In the genomic region with DNA sequence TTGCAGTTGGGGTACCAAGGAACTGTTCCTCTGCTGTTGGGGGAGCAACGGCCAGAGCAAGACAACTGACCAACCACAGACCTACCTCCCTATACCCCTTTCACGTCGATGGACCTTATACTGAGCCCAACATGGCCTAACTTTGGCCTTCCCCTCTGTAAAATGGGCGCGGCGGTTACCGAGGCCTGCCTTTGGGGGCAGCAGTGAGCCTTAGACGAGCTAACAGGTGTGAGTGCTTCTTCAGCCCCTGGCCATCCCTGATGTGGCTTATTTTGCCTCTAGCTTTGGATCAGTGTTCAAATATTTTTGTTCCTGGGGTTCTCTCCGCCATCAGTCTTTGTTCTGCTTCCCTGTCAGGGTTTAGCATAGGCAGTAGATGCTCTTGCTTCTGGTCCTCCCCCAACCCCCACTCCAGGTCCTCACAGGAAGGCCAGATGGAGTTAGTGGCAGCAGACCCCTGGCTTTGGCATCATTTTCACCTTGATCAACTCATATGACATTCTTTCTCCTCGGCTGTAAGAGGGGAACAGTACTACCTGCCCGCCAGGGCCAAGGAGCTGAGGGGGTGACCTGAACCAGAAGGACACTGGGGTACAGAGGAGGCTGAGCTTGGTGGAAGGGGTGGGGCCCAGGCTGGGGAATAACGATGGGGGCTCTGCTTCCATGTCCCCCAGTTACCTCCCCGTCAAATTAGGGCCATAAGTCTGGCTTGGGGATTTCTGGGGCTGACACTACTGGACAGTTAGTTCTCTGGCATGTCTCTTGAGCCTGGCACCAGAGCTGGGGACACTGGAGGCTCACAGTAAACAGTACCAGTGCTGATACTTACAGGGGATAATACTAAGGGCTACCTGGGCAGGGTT, we compare ENCODE assay signal across 15 mouse cellular contexts. TPM values are rescaled to one million over a fixed set of nuclear protein-coding genes. Genes with fewer than 3 reads are reported as not detected.
DNase-seq lines count a peak whose midpoint lies in the region; ATAC-seq and TF ChIP-seq lines count a peak whose summit lies in the region.
"Had no signal": no experiment of that assay in that cellular context is flagged by ENCODE, and none has a peak within 500 bp of the region (broad histone marks: within the 10 kb centered on the region; RNA-seq: fewer than 3 reads in every experiment).

No protein-coding gene starts in this region.

- 0 out of 2 replicates have a peak, but pooled peaks cover 7% of the 10 kb centered on the region for H3K27me3 ChIP-seq in forebrain, postnatal 0 days (ENCODE audit: insufficient read depth, low read length)
- H3K27me3 ChIP-seq in forebrain, embryonic 16.5 days (replicated peaks; ENCODE audit: control insufficient read depth, insufficient read depth, low read length) = peaks cover 20% of the 10 kb centered on the region
- peaks cover 99% of the 10 kb centered on the region for H3K27me3 ChIP-seq in forebrain, embryonic 10.5 days (ENCODE audit: poor library complexity, severe bottlenecking)

- H3K9me3 ChIP-seq in forebrain, postnatal 0 days (ENCODE audit: low read length) = no peaks in the 10 kb centered on the region
- no peaks in the 10 kb centered on the region for H3K9me3 ChIP-seq in forebrain, embryonic 16.5 days (ENCODE audit: control insufficient read depth, low read length)
- no peaks in the 10 kb centered on the region for H3K9me3 ChIP-seq in forebrain, embryonic 10.5 days
- H3K9me3 ChIP-seq: hindbrain, embryonic 13.5 days; limb, embryonic 12.5 days; midbrain, embryonic 12.5 days had no signal

- TF ChIP-seq POLR2A in olfactory bulb, adult 2 months (IDR thresholded peaks at IDR 0.05; ENCODE audit: insufficient read depth, low read depth, low read length) = no peak

- no peak for DNase-seq in forebrain, postnatal 0 days
- DNase-seq in lung, postnatal 36 days = peak; percentile 37
- no peak for DNase-seq in lung, postnatal 14 days
- DNase-seq in cerebellum, adult 9-10 months = peak; percentile 79
- no peak for DNase-seq in urinary bladder, adult 18-20 months (ENCODE audit: low spot score in 2 of 2)
- no peak for DNase-seq in forebrain, embryonic 10.5 days (ENCODE audit: extremely low spot score, low spot score)

- H3K36me3 ChIP-seq in forebrain, postnatal 0 days (ENCODE audit: insufficient read depth) = no peaks in the 10 kb centered on the region
- H3K36me3 ChIP-seq in forebrain, embryonic 16.5 days (ENCODE audit: control insufficient read depth, insufficient read depth) = no peaks in the 10 kb centered on the region
- no peaks in the 10 kb centered on the region for H3K36me3 ChIP-seq in forebrain, embryonic 10.5 days (replicated peaks)
- H3K36me3 ChIP-seq: hindbrain, embryonic 13.5 days; limb, embryonic 12.5 days; midbrain, embryonic 12.5 days had no signal

- H3K27ac ChIP-seq in forebrain, postnatal 0 days (ENCODE audit: low read depth, low read length) = no peak overlapping the region
- H3K27ac ChIP-seq in forebrain, embryonic 16.5 days (ENCODE audit: low read length) = no peak overlapping the region
- H3K27ac ChIP-seq in olfactory bulb, adult 2 months (ENCODE audit: insufficient read depth, low read depth, low read length) = no peak overlapping the region
- no peak overlapping the region for H3K27ac ChIP-seq in forebrain, embryonic 10.5 days
- H3K27ac ChIP-seq: hindbrain, embryonic 13.5 days; limb, embryonic 12.5 days; midbrain, embryonic 12.5 days had no signal

- 21% methylated on average over 13 of the region's 13 CpGs for WGBS in forebrain, postnatal 0 days
- WGBS in forebrain, embryonic 16.5 days = 18% methylated on average over 13 of the region's 13 CpGs
- 36% methylated on average over 13 of the region's 13 CpGs for WGBS in olfactory bulb, adult 2 months
- WGBS in forebrain, embryonic 10.5 days = 15% methylated on average over 13 of the region's 13 CpGs

- peaks cover 22% of the 10 kb centered on the region for H3K4me1 ChIP-seq in forebrain, postnatal 0 days (ENCODE audit: insufficient read depth)
- peaks cover 62% of the 10 kb centered on the region for H3K4me1 ChIP-seq in forebrain, embryonic 16.5 days (replicated peaks; ENCODE audit: control insufficient read depth, insufficient read depth, low read length)
- peaks cover 9% of the 10 kb centered on the region for H3K4me1 ChIP-seq in olfactory bulb, adult 2 months (ENCODE audit: control insufficient read depth, insufficient read depth, low read length)
- H3K4me1 ChIP-seq in forebrain, embryonic 10.5 days = peaks cover 36% of the 10 kb centered on the region

- H3K4me3 ChIP-seq in forebrain, postnatal 0 days (ENCODE audit: low read depth, low read length) = no peak overlapping the region
- no peak overlapping the region for H3K4me3 ChIP-seq in forebrain, embryonic 16.5 days (replicated peaks; ENCODE audit: low read length)
- no peak overlapping the region for H3K4me3 ChIP-seq in olfactory bulb, adult 2 months (ENCODE audit: insufficient read depth, low read depth, low read length)
- no peak overlapping the region for H3K4me3 ChIP-seq in forebrain, embryonic 10.5 days
- H3K4me3 ChIP-seq: hindbrain, embryonic 13.5 days; limb, embryonic 12.5 days; midbrain, embryonic 12.5 days had no signal

- no peak overlapping the region for H3K9ac ChIP-seq in forebrain, postnatal 0 days
- no peak overlapping the region for H3K9ac ChIP-seq in forebrain, embryonic 16.5 days (replicated peaks; ENCODE audit: low read depth, low read length)
- H3K9ac ChIP-seq: hindbrain, embryonic 13.5 days; limb, embryonic 12.5 days; midbrain, embryonic 12.5 days had no signal

- H3K4me2 ChIP-seq in forebrain, postnatal 0 days (ENCODE audit: low read depth) = no peak overlapping the region
- H3K4me2 ChIP-seq in forebrain, embryonic 16.5 days (ENCODE audit: low read length) = no peak overlapping the region
- H3K4me2 ChIP-seq: hindbrain, embryonic 13.5 days; limb, embryonic 12.5 days; midbrain, embryonic 12.5 days had no signal

- no peak for ATAC-seq in forebrain, postnatal 0 days
- no peak for ATAC-seq in forebrain, embryonic 16.5 days

- peak; percentile 65 for TF ChIP-seq CTCF in forebrain, postnatal 0 days (IDR thresholded peaks at IDR 0.05; ENCODE audit: low read depth)
- TF ChIP-seq CTCF in olfactory bulb, adult 2 months (IDR thresholded peaks at IDR 0.05; ENCODE audit: insufficient read depth, low read depth, low read length) = peak; percentile 35; the same call in 1 of the 2 replicates

RNA-seq across cellular contexts. Expression of a gene that starts 7.0 kb away (rescaled TPM):
- 133 and 140 TPM in 2 replicates for total RNA-seq in forebrain, postnatal 0 days (2014; rRNA removed)
- 74.9 and 77.3 TPM in 2 replicates for polyA plus RNA-seq in forebrain, postnatal 0 days (2015; fragmentation: Nextera tagmentation; extraction: Ambion mirVana)
- 110 and 133 TPM in 2 replicates for polyA plus RNA-seq in forebrain, embryonic 16.5 days (2015; fragmentation: Nextera tagmentation; extraction: Ambion mirVana)
- not detected in 2 replicates for polyA plus RNA-seq in olfactory bulb, adult 2 months (2012; ENCODE audit: insufficient read depth, insufficient read length, low replicate concordance, missing spikeins)
- 0.14 TPM in 1 of 2 replicates, not detected in the other for polyA plus RNA-seq in forebrain, embryonic 10.5 days (2016; fragmentation: Nextera tagmentation; extraction: Ambion mirVana)
- total RNA-seq: common myeloid progenitor, adult 5-6 weeks; heart, adult 8-10 months had no signal
- polyA plus RNA-seq: C2C12 had no signal

RNA-seq across cellular contexts. Expression of a gene that starts 11.7 kb away (rescaled TPM):
- total RNA-seq in forebrain, postnatal 0 days (2014; rRNA removed) = 19.4 and 32.5 TPM in 2 replicates
- 91.4 and 121 TPM in 2 replicates for polyA plus RNA-seq in forebrain, postnatal 0 days (2015; fragmentation: Nextera tagmentation; extraction: Ambion mirVana)
- polyA plus RNA-seq in forebrain, embryonic 16.5 days (2015; fragmentation: Nextera tagmentation; extraction: Ambion mirVana) = 69.7 and 72.4 TPM in 2 replicates
- not detected in 2 replicates for polyA plus RNA-seq in olfactory bulb, adult 2 months (2012; ENCODE audit: insufficient read depth, insufficient read length, low replicate concordance, missing spikeins)
- polyA plus RNA-seq in forebrain, embryonic 10.5 days (2016; fragmentation: Nextera tagmentation; extraction: Ambion mirVana) = 0.23 and 0.41 TPM in 2 replicates
- total RNA-seq: common myeloid progenitor, adult 5-6 weeks had no signal

RNA-seq across cellular contexts. Expression of a gene that starts 21.7 kb away (rescaled TPM):
- 36.2 and 39.4 TPM in 2 replicates for total RNA-seq in forebrain, postnatal 0 days (2014; rRNA removed)
- polyA plus RNA-seq in forebrain, postnatal 0 days (2015; fragmentation: Nextera tagmentation; extraction: Ambion mirVana) = 31.6 and 32.2 TPM in 2 replicates
- polyA plus RNA-seq in forebrain, embryonic 16.5 days (2015; fragmentation: Nextera tagmentation; extraction: Ambion mirVana) = 52.8 and 56.3 TPM in 2 replicates
- not detected in 2 replicates for polyA plus RNA-seq in olfactory bulb, adult 2 months (2012; ENCODE audit: insufficient read depth, insufficient read length, low replicate concordance, missing spikeins)
- polyA plus RNA-seq in forebrain, embryonic 10.5 days (2016; fragmentation: Nextera tagmentation; extraction: Ambion mirVana) = 39.8 and 41.0 TPM in 2 replicates

RNA-seq across cellular contexts. Expression of a gene that starts 47.1 kb away (rescaled TPM):
- total RNA-seq in forebrain, postnatal 0 days (2014; rRNA removed) = 0.23 TPM in 1 of 2 replicates, not detected in the other
- not detected in 2 replicates for polyA plus RNA-seq in forebrain, postnatal 0 days (2015; fragmentation: Nextera tagmentation; extraction: Ambion mirVana)
- 0.23 and 0.26 TPM in 2 replicates for polyA plus RNA-seq in forebrain, embryonic 16.5 days (2015; fragmentation: Nextera tagmentation; extraction: Ambion mirVana)
- polyA plus RNA-seq in olfactory bulb, adult 2 months (2012; ENCODE audit: insufficient read depth, insufficient read length, low replicate concordance, missing spikeins) = not detected in 2 replicates
- polyA plus RNA-seq in forebrain, embryonic 10.5 days (2016; fragmentation: Nextera tagmentation; extraction: Ambion mirVana) = 0.15 TPM in 1 of 2 replicates, not detected in the other
- total RNA-seq: common myeloid progenitor, adult 5-6 weeks had no signal
- polyA plus RNA-seq: forebrain, embryonic 11.5 days had no signal

RNA-seq across cellular contexts. Expression of a gene that starts 49.8 kb away (rescaled TPM):
- 1.0 and 1.8 TPM in 2 replicates for total RNA-seq in forebrain, postnatal 0 days (2014; rRNA removed)
- polyA plus RNA-seq in forebrain, postnatal 0 days (2015; fragmentation: Nextera tagmentation; extraction: Ambion mirVana) = 1.7 and 3.5 TPM in 2 replicates
- 0.21 and 0.86 TPM in 2 replicates for polyA plus RNA-seq in forebrain, embryonic 16.5 days (2015; fragmentation: Nextera tagmentation; extraction: Ambion mirVana)
- polyA plus RNA-seq in olfactory bulb, adult 2 months (2012; ENCODE audit: insufficient read depth, insufficient read length, low replicate concordance, missing spikeins) = not detected in 2 replicates
- not detected in 2 replicates for polyA plus RNA-seq in forebrain, embryonic 10.5 days (2016; fragmentation: Nextera tagmentation; extraction: Ambion mirVana)
- total RNA-seq: common myeloid progenitor, adult 5-6 weeks had no signal
- polyA plus RNA-seq: forebrain, embryonic 11.5 days had no signal

Comparison
In these comparisons a context has a peak if more than half of its experiments do, and no peak if none do; other contexts are left out.
1. DNase-seq: peak in lung, postnatal 36 days (single experiment) and cerebellum, adult 9-10 months (single experiment); none in forebrain, postnatal 0 days (single experiment), lung, postnatal 14 days (single experiment), urinary bladder, adult 18-20 months (0 of 2) and forebrain, embryonic 10.5 days (single experiment).
2. RNA of a gene that starts 7.0 kb away (polyA plus RNA-seq): 110 to 133 TPM in forebrain, embryonic 16.5 days and 74.9 to 77.3 TPM in forebrain, postnatal 0 days; 0.14 TPM in forebrain, embryonic 10.5 days and not detected in olfactory bulb, adult 2 months; every median in the first group is over 10 times any median in the second.
3. RNA of a gene that starts 11.7 kb away (polyA plus RNA-seq): 91.4 to 121 TPM in forebrain, postnatal 0 days and 69.7 to 72.4 TPM in forebrain, embryonic 16.5 days; 0.23 to 0.41 TPM in forebrain, embryonic 10.5 days and not detected in olfactory bulb, adult 2 months; every median in the first group is over 10 times any median in the second.
4. RNA of a gene that starts 21.7 kb away (polyA plus RNA-seq): 52.8 to 56.3 TPM in forebrain, embryonic 16.5 days, 39.8 to 41.0 TPM in forebrain, embryonic 10.5 days and 31.6 to 32.2 TPM in forebrain, postnatal 0 days; not detected in olfactory bulb, adult 2 months; every median in the first group is over 10 times any median in the second.